Mouse (Mus musculus) thymus, postnatal 10 days (tissue): ENCODE measurements around the gene Klhl26.
A peak's percentile ranks its signal among the peaks of the same experiment; 100 is the strongest.
"Not testable (repeated sequence)": the region's sequence is repeated elsewhere in the genome, so short reads cannot be mapped to it uniquely, and the experiment has no call there.

Source experiments
- DNase-seq, 2 experiments: peaks; one replicate each; pipeline ENCODE4 v3.0.0; 2021; ENCODE audit warnings: low spot score in 2 of 2

Klhl26 gene

GRCm38 (mm10) chr8:70476333-70477268, at the start of gene Klhl26:
Klhl26 (minus strand) TSS chr8:70476968.
- peak; percentile 88 to 91 for DNase-seq

- DNase-seq: peak; percentile 93 to 97
Measured at GRCm38 (mm10) chr8:70522592-70523403, 46.0 kb upstream of the Klhl26 start.

DNA sequence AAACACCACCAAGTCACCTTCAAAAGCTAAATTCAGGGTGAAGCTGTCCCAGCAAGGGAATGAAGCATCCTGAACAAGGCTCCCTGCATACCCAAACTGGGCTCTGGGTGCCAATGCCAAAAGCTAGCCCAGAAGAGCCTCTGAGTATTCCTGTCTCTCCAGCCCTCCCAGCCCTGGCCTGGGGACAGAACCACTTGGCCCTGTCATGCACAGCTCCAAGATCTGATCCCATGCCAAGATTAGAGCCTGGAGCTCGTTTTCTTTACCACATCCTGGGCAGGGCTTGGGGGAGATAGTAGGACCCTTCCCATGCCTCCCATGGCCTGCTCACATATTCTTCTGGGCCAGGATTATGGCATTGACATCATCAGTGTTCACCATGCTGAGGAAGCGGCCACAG, 42.8 kb upstream of the Klhl26 start:
- DNase-seq: no peak

GRCm38 (mm10) chr8:70519043-70519442, 42.3 kb upstream of the Klhl26 start:
- DNase-seq: no peak

- no peak for DNase-seq
Measured at GRCm38 (mm10) chr8:70517940-70518643, 41.3 kb upstream of the Klhl26 start.

- DNase-seq: no peak
Measured at GRCm38 (mm10) chr8:70513441-70513840, 36.7 kb upstream of the Klhl26 start.

DNA sequence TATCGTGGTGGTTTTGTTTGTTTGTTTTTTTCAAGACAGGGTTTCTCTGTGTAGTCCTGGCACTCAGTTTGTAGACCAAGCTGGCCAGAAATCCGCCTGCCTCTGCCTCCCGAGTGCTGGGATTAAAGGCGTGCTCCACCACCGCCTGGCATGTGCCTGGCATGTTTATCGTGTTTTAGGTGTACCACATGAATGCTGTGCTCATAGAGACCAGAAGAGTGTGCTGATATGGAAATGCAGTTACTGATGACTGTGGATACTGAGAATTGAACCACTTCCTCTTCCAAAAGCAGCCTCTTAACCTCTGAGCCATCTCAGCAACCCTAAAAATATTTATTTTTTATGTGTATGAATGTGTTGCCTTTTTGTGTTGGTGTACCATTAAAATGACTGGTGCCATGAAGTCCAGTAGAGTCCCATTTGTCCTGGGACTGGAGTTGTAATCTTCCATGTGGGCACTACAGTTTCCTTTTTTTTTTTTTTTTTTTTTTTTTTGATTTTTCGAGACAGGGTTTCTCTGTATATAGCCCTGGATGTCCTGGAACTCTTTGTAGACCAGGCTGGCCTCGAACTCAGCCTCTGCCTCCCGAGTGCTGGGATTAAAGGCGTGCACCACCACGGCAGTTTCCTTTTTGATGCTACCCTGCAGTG, 35.6 kb upstream of the Klhl26 start:
- no peak for DNase-seq

DNA sequence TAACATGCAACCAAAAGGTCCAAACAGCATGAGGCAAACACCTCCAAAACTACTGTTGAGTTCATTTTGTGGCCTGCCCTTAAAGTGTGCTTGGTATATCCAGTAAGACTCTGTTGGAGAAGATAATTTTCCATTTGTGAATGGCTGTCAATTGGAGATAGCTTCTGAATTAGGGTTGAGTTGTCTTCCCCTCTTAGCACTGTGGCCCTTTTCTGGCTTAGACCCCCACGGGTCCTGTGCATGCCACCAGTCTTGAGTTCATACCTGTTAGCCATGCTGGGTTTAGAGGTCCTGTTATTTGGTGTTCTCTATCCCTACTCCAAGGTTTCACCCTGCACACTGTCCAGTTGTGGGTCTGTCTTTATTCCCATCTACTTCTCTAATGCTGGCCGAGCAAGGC, 35.0 kb upstream of the Klhl26 start:
- no peak for DNase-seq

- not testable (repeated sequence) for DNase-seq
Measured at GRCm38 (mm10) chr8:70511174-70511573, 34.4 kb upstream of the Klhl26 start.

DNA sequence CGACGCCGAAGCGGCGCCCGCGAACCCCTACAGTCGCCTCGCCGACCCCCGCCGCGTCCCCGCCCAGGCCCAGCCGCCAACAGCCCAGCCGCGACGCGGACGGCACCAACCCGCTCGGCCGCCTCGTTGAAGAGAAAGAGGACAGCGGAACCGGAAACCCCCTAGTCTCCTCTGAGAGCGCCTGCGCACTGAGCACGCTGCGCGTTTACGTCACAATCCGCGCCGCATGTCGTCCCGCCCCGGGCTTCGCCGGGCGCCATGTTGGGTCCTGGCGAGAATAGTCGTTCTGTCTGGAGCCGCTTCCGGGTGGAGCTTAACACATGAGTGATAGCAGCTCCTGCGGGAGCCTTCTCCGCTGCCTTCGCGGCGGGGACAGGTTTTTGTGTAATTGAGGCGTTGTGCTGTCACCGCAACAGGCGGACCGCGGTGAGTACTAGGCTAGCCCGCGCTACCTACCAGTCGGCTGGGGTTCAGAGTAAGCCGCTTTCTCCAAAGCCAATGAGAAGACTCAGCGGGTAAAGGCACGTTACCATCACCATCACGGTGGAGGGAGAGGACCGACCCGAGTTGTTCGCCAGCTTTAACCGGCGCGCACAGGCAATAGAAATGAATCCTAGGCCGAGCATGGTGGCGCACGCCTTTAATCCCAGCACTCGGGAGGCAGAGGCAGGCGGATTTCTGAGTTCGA, 33.6 kb upstream of the Klhl26 start, which contains the start of gene Uba52:
Uba52 (minus strand) TSS at position 574 of the 688 bp plus-strand sequence.
- DNase-seq: peak; percentile 96 to 97

- DNase-seq: no peak
Measured at GRCm38 (mm10) chr8:70509281-70509952, 32.6 kb upstream of the Klhl26 start.

DNA sequence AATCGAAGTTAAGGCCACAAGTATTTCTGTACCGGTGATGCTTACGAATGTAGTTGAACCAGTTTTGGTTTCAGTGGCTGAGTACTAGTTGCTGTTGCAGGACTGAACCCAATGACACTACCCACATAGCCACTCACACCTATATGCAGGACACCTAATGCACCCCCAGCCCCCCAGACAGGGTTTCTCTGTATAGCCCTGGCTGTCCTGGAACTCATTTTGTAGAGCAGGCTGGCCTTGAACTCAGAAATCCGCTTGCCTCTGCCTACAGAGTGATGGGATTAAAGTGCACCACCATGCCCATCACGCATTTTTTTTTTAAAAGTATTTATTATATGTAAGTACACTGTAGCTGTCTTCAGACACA, 30.2 kb upstream of the Klhl26 start:
- DNase-seq: no peak

GRCm38 (mm10) chr8:70506328-70507026, 29.7 kb upstream of the Klhl26 start, which contains the start of gene Rex1bd:
Rex1bd (minus strand) TSS chr8:70506752.
- DNase-seq: peak; percentile 93 to 94

GRCm38 (mm10) chr8:70505698-70506327, 29.0 kb upstream of the Klhl26 start:
- DNase-seq: no peak

DNA sequence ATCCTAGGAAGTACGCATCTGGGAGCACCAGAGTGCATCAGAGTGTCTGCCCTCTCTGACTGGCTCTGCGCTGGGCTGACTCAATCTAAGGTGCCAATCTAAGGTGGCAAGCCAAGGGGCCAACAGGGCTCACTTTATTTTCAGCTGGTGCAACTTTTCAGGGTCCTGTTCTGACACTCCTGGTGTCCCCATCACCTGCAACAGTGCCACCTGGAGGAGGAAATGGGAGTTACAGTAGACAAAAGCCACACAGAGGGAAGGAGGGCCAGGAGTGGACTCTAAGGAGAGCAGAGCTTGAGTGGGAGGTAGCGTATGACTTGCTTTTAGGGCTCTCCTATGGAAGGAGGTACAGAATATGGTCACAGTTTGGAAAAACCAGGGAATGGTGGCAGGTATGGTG, 28.1 kb upstream of the Klhl26 start:
- DNase-seq: peak; percentile 70 to 90

DNA sequence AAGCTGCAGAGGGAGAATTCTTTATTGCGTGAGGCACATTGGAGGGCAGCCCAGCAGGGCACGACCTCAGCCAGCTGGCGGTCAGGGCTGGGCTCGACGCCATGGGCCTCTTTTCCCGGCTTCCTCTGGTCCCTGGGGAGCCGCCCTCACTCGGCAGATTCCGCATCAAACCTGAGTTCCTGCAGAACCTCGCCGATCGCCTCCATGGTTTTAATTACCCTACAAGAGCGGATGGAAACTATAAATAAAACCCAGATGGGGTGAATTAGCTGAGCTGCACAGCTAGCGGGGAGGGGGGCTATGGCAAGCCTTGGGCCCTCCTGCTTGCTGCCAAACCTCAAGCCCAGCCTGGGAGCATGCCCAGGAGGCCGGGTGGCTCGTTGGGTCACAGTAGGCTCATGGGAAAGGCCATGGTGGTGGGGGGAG, 27.5 kb upstream of the Klhl26 start:
- no peak for DNase-seq

DNA sequence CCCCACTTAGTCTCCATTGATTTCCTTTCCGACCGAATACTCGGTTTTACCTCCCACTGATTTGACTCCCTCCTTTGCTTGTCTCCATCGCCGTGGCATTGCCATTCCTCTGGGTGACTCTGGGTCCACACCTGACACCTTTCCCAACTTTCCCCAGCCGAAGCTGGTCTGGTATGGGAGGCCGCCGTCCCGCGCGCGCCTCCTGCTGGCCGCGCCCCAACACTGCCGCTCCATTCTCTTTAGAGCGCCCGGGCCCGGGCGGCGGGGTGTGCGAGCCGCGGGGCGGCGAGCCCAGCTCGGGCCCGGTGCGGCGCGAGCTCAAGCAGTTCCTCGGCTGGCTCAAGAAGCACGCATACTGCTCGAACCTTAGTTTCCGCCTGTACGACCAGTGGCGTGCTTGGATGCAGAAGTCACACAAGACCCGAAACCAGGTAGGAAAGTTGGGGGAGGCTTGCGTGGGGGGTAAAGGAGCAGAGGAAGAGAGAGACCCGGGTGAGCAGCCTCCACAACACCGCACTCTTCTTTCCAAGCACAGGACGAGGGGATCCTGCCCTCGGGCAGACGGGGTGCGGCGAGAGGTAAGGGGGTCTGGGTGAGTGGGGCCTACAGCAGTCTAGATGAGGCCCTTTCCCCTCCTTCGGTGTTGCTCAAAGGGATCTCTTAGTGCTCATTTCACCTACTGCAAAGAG, 26.4 kb upstream of the Klhl26 start:
- peak; percentile 47 to 72 for DNase-seq

GRCm38 (mm10) chr8:70502540-70502939, 25.8 kb upstream of the Klhl26 start:
- DNase-seq: no peak
